Mouse (Mus musculus) CH12.LX (cell line): ENCODE data around the gene Tmprss12. TPM values are rescaled to one million over a fixed set of nuclear protein-coding genes. Genes with fewer than 3 reads are reported as not detected.

ENCODE experiments used
- DNase-seq: peaks from one replicate; pipeline ENCODE4 v3.0.0-alpha.2; 2013; ENCODE audit errors: extremely low read depth
- H3K27ac ChIP-seq: 2 replicates; pipeline ENCODE4 v1.5.1; 2012; ENCODE audit warnings: low read depth, mild to moderate bottlenecking, control low read depth, moderate library complexity; ENCODE audit not compliant: insufficient read depth
- H3K27me3 ChIP-seq: replicated peaks from 2 replicates; pipeline ENCODE3; 2012; ENCODE audit warnings: inconsistent platforms
- H3K36me3 ChIP-seq, 2 experiments: replicated peaks in 1 of 2; 2 replicates each; pipeline versions ENCODE3 to v1.6.1; 2012; ENCODE audit warnings: inconsistent platforms in 1 of 2, low read length in 1 of 2, mild to moderate bottlenecking in 1 of 2, mixed read lengths in 1 of 2, moderate library complexity in 1 of 2; ENCODE audit not compliant: control insufficient read depth in 1 of 2, insufficient read depth in 1 of 2
- H3K4me1 ChIP-seq, 2 experiments: 2 replicates each; pipeline ENCODE4 v1.6.1; 2012; ENCODE audit warnings: inconsistent platforms in 1 of 2, moderate library complexity in 1 of 2; ENCODE audit not compliant: insufficient read depth in 2 of 2, control insufficient read depth in 1 of 2
- H3K4me2 ChIP-seq: 2 replicates; pipeline ENCODE4 v1.6.1; 2012; ENCODE audit warnings: low read depth, mild to moderate bottlenecking, control low read depth; ENCODE audit not compliant: poor library complexity, insufficient read depth, severe bottlenecking
- H3K4me3 ChIP-seq, 3 experiments: fragments of 150-350 bp in 1 of 3; sonication (generic) in 1 of 3; replicated peaks in 1 of 3; 2 replicates each; pipeline versions ENCODE3 to v1.5.1; 2011 to 2012; ENCODE audit warnings: low read depth in 2 of 3, low read length in 2 of 3, mild to moderate bottlenecking in 2 of 3, moderate library complexity in 2 of 3, control low read depth in 1 of 3, improper control_type of control experiment in 1 of 3, inconsistent platforms in 1 of 3, mixed read lengths in 1 of 3; ENCODE audit not compliant: poor library complexity in 1 of 3
- H3K79me2 ChIP-seq: replicated peaks from 2 replicates; pipeline ENCODE4 v1.6.1; 2012; ENCODE audit warnings: mild to moderate bottlenecking, moderate library complexity; ENCODE audit not compliant: control insufficient read depth, poor library complexity, insufficient read depth, severe bottlenecking; ENCODE audit errors: extremely low read depth
- H3K9ac ChIP-seq: 2 replicates; pipeline ENCODE4 v1.6.1; 2012; ENCODE audit warnings: low read depth, mild to moderate bottlenecking, control low read depth, moderate library complexity; ENCODE audit not compliant: insufficient read depth
- H3K9me3 ChIP-seq: replicated peaks from 2 replicates; pipeline ENCODE3; 2012; ENCODE audit warnings: low read length, inconsistent platforms, mixed read lengths
- BHLHE40 ChIP-seq: IDR thresholded peaks from 2 replicates; pipeline ENCODE4 v1.6.1; 2011; ENCODE audit warnings: mild to moderate bottlenecking, low read depth, low read length, improper control_type of control experiment
- CTCF ChIP-seq, 2 experiments: IDR thresholded peaks in 1 of 2; conservative IDR thresholded peaks in 1 of 2; 2 replicates each; pipeline ENCODE4 v1.5.1; 2011 to 2012; ENCODE audit warnings: low read depth in 2 of 2, low read length in 2 of 2, improper control_type of control experiment in 1 of 2, inconsistent platforms in 1 of 2, mild to moderate bottlenecking in 1 of 2, moderate library complexity in 1 of 2
- E2F4 ChIP-seq: IDR thresholded peaks from 2 replicates; pipeline ENCODE4 v1.6.1; 2011; ENCODE audit warnings: low read depth, low read length, improper control_type of control experiment; ENCODE audit not compliant: insufficient replicate concordance
- ELF1 ChIP-seq: IDR thresholded peaks from 2 replicates; pipeline ENCODE4 v1.6.1; 2014; ENCODE audit warnings: low read depth, mild to moderate bottlenecking, inconsistent platforms, low read length, improper control_type of control experiment
- ETS1 ChIP-seq: conservative IDR thresholded peaks from 2 replicates; pipeline ENCODE4 v1.6.1; 2012; ENCODE audit warnings: low read depth, mild to moderate bottlenecking, inconsistent platforms, low read length, improper control_type of control experiment, moderate library complexity
- HCFC1 ChIP-seq: IDR thresholded peaks from 2 replicates; pipeline ENCODE4 v1.6.1; 2012; ENCODE audit warnings: low read depth, mild to moderate bottlenecking, inconsistent platforms, low read length, improper control_type of control experiment
- IRF4 ChIP-seq: IDR thresholded peaks from 2 replicates; pipeline ENCODE4 v1.6.1; 2014; ENCODE audit warnings: low read depth, mild to moderate bottlenecking, inconsistent platforms, low read length, improper control_type of control experiment
- JUND ChIP-seq: conservative IDR thresholded peaks from 2 replicates; pipeline ENCODE4 v1.6.1; 2011; ENCODE audit warnings: low read depth, low read length, improper control_type of control experiment
- MAFK ChIP-seq: IDR thresholded peaks from 2 replicates; pipeline ENCODE4 v1.6.1; 2011; ENCODE audit warnings: low read length, improper control_type of control experiment; ENCODE audit not compliant: insufficient replicate concordance
- MAX ChIP-seq: IDR thresholded peaks from 2 replicates; pipeline ENCODE4 v1.6.1; 2011; ENCODE audit warnings: low read length, improper control_type of control experiment
- MAZ ChIP-seq: IDR thresholded peaks from 2 replicates; pipeline ENCODE4 v1.6.1; 2012; ENCODE audit warnings: low read depth, mild to moderate bottlenecking, inconsistent platforms, low read length, improper control_type of control experiment, moderate library complexity
- MXI1 ChIP-seq: IDR thresholded peaks from 2 replicates; pipeline ENCODE4 v1.6.1; 2011; ENCODE audit warnings: mild to moderate bottlenecking, low read depth, low read length, improper control_type of control experiment
- NRF1 ChIP-seq: IDR thresholded peaks from 2 replicates; pipeline ENCODE4 v1.6.1; 2014; ENCODE audit warnings: low read depth, mild to moderate bottlenecking, inconsistent platforms, low read length, improper control_type of control experiment, moderate library complexity
- PAX5 ChIP-seq: IDR thresholded peaks from 2 replicates; pipeline ENCODE4 v1.6.1; 2012; ENCODE audit warnings: low read length, inconsistent platforms, mixed read lengths
- POLR2A ChIP-seq: IDR thresholded peaks from 2 replicates; pipeline ENCODE4 v1.6.1; 2011; ENCODE audit warnings: low read depth, mild to moderate bottlenecking, improper control_type of control experiment, low read length
- POLR2AphosphoS2 ChIP-seq: IDR thresholded peaks from 2 replicates; pipeline ENCODE4 v1.6.1; 2011; ENCODE audit warnings: low read depth, low read length, improper control_type of control experiment
- RAD21 ChIP-seq: IDR thresholded peaks from 2 replicates; pipeline ENCODE4 v1.6.1; 2011; ENCODE audit warnings: low read depth, mild to moderate bottlenecking, low read length, improper control_type of control experiment, moderate library complexity
- SMC3 ChIP-seq: IDR thresholded peaks from 2 replicates; pipeline ENCODE4 v1.6.1; 2011; ENCODE audit warnings: low read depth, low read length, improper control_type of control experiment
- TBP ChIP-seq: conservative IDR thresholded peaks from 2 replicates; pipeline ENCODE4 v1.6.1; 2011; ENCODE audit warnings: low read depth, low read length, improper control_type of control experiment
- TCF12 ChIP-seq: IDR thresholded peaks from 2 replicates; pipeline ENCODE4 v1.6.1; 2014; ENCODE audit warnings: low read depth, mild to moderate bottlenecking, inconsistent platforms, low read length, improper control_type of control experiment
- UBTF ChIP-seq: IDR thresholded peaks from 2 replicates; pipeline ENCODE4 v1.6.1; 2012; ENCODE audit warnings: low read depth, mild to moderate bottlenecking, inconsistent platforms, low read length, improper control_type of control experiment, moderate library complexity
- USF2 ChIP-seq: conservative IDR thresholded peaks from 2 replicates; pipeline ENCODE4 v1.6.1; 2011; ENCODE audit warnings: low read depth, low read length, improper control_type of control experiment
- ZC3H11A ChIP-seq: IDR thresholded peaks from 2 replicates; pipeline ENCODE4 v1.6.1; 2012; ENCODE audit warnings: low read depth, mild to moderate bottlenecking, inconsistent platforms, low read length, improper control_type of control experiment
- ZKSCAN1 ChIP-seq: IDR thresholded peaks from 2 replicates; pipeline ENCODE4 v1.6.1; 2012; ENCODE audit warnings: low read depth, inconsistent platforms, low read length, improper control_type of control experiment, borderline replicate concordance
- ZMIZ1 ChIP-seq: IDR thresholded peaks from 2 replicates; pipeline ENCODE4 v1.6.1; 2012; ENCODE audit warnings: low read depth, mild to moderate bottlenecking, inconsistent platforms, low read length, improper control_type of control experiment
- ZNF384 ChIP-seq: IDR thresholded peaks from 2 replicates; pipeline ENCODE4 v1.6.1; 2012; ENCODE audit warnings: low read depth, low read length, improper control_type of control experiment, inconsistent platforms
- dilution Hi-C: fragments of 300-500 bp; cut with MboI; formaldehyde crosslinking; loops from 2 replicates; pipeline ENCODE4 v1.14.3; 2020; ENCODE audit warnings: low sequenced_read_pairs; ENCODE audit not compliant: extremely low pct_unique_long_range_greater_than_20kb, extremely low pct_ligation_motif_present
- in situ Hi-C: fragments of 300-500 bp; cut with MboI; formaldehyde crosslinking; loops from 3 replicates; pipeline ENCODE4 v1.14.3; 2019; ENCODE audit warnings: low sequenced_read_pairs, low pct_ligation_motif_present, low pct_unique_long_range_greater_than_20kb, mixed read lengths
- polyA plus RNA-seq: library from polyadenylated mRNA; unstranded; fragments of >175 nt; gene quantifications from 2 replicates; pipeline ENCODE4 v1.2.1, GENCODE M21; 2012; ENCODE audit warnings: low read depth; ENCODE audit not compliant: insufficient read length
- total RNA-seq, 2 experiments: library from RNA; depleted of rRNA; stranded (reverse); fragments of 300-350 nt in 1 of 2; fragments of >200 nt in 1 of 2; gene quantifications; 2 replicates each; pipeline ENCODE4 v1.2.3; 2012 to 2014

Gene Tmprss12
- total and polyA plus RNA-seq, 3 experiments: not detected

DNA sequence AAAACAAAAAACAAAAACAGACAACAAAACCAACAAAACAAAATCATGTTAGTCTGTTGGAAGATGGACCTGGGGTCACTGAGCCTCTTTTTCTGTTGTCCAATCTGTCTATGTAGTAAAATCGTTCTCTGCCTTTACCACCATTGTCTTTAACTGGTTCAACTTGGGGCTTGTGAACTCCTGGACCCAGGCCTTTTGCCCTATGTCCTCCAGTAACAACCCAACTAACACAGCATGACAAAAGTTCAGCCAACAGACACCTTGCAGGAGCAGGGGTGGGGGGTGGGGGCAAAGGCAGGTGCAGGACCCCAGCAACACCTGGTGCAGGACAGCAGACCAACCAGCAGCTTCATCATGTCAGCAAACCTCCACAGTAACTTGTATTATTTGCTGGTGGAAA lies 39.2 kb downstream of the Tmprss12 start:
- H3K4me2 ChIP-seq: no peak overlapping the region
- dilution Hi-C loops (no loop called here), in situ Hi-C loops (loop anchor here (5.0 to 10.0 kb wide), 2 partner anchors 55 to 298 kb away; no protein-coding TSS in a partner anchor)
- H3K4me1 ChIP-seq: no peaks in the 10 kb centered on the region
- H3K9ac ChIP-seq: no peak overlapping the region
- H3K27me3 ChIP-seq: no peaks in the 10 kb centered on the region
- no peaks in the 10 kb centered on the region for H3K36me3 ChIP-seq
- H3K9me3 ChIP-seq: no peaks in the 10 kb centered on the region
- no peak overlapping the region for H3K27ac ChIP-seq
- no peak overlapping the region for H3K4me3 ChIP-seq
- TF ChIP-seq TBP: no peak
- TF ChIP-seq, all 38 proteins: peak for 0
- DNase-seq: no peak
- no peaks in the 10 kb centered on the region for H3K79me2 ChIP-seq

GRCm38 (mm10) chr15:100320295-100320905 lies 39.8 kb downstream of the Tmprss12 start:
- Histone ChIP-seq H3K4me3 (no peak overlapping the region), H3K79me2 (no peaks in the 10 kb centered on the region), H3K27ac (no peak overlapping the region)
- in situ Hi-C loops: loop anchor here (10.0 kb wide), 1 partner anchor 56 kb away; no protein-coding TSS in a partner anchor
- dilution Hi-C loops: no loop called here
- TF ChIP-seq MXI1 (no peak), UBTF (no peak), ELF1 (no peak), ETS1 (no peak)
- TF ChIP-seq, all 38 proteins: peak for 0
- DNase-seq: no peak
- Histone ChIP-seq H3K27me3 (no peaks in the 10 kb centered on the region), H3K4me1 (no peaks in the 10 kb centered on the region), H3K9me3 (no peaks in the 10 kb centered on the region), H3K4me2 (no peak overlapping the region), H3K36me3 (no peaks in the 10 kb centered on the region), H3K9ac (no peak overlapping the region)

- H3K9ac ChIP-seq: no peak overlapping the region
- peak; percentile 38 for DNase-seq
- H3K79me2 ChIP-seq: no peaks in the 10 kb centered on the region
- in situ Hi-C loops: loop anchor here (10.0 kb wide), 1 partner anchor 56 kb away; no protein-coding TSS in a partner anchor
- no peaks in the 10 kb centered on the region for H3K27me3 ChIP-seq
- no peak overlapping the region for H3K27ac ChIP-seq
- no peaks in the 10 kb centered on the region for H3K4me1 ChIP-seq
- dilution Hi-C loops: no loop called here
- no peaks in the 10 kb centered on the region for H3K36me3 ChIP-seq
- H3K9me3 ChIP-seq: no peaks in the 10 kb centered on the region
- H3K4me2 ChIP-seq: no peak overlapping the region
- no peak overlapping the region for H3K4me3 ChIP-seq
- TF ChIP-seq BHLHE40: no peak
- TF ChIP-seq POLR2AphosphoS2: no peak
- TF ChIP-seq RAD21: peak; percentile 80
- TF ChIP-seq JUND: no peak
- no peak for TF ChIP-seq MAX
- no peak for TF ChIP-seq POLR2A
- no peak for TF ChIP-seq ZNF384
- no peak for TF ChIP-seq MAFK
- TF ChIP-seq IRF4: no peak
- peak; percentile 78 for TF ChIP-seq SMC3
- TF ChIP-seq ZKSCAN1: no peak
- no peak for TF ChIP-seq ZMIZ1
- no peak for TF ChIP-seq MAZ
- peak; percentile 10; the same call in 1 of the 2 replicates for TF ChIP-seq ZC3H11A
- no peak for TF ChIP-seq ETS1
- peak; percentile 33 to 85; a peak in 3 of 4 replicates for TF ChIP-seq CTCF (conservative IDR thresholded peaks at IDR 0.05 in 1 of 2, IDR thresholded peaks at IDR 0.05 in 1 of 2; ENCODE audit: low read depth in 2 of 2, low read length in 2 of 2)
- no peak for TF ChIP-seq ELF1
- no peak for TF ChIP-seq HCFC1
- TF ChIP-seq TBP: no peak
- no peak for TF ChIP-seq USF2
- TF ChIP-seq NRF1: no peak
- no peak for TF ChIP-seq PAX5
- no peak for TF ChIP-seq E2F4
- TF ChIP-seq TCF12: no peak
These were observed 40.5 kb downstream of the Tmprss12 start for GRCm38 (mm10) chr15:100321134-100321533.
